Mouse (Mus musculus): ENCODE results near the gene Elmo2.

Gene Elmo2

GRCm38 (mm10) chr2:165256213-165256612 is 70.1 kb downstream of the Elmo2 start:
- no peak for DNase-seq (ENCODE audit: low read depth)

- DNase-seq (ENCODE audit: low read depth), result no peak
Measured at GRCm38 (mm10) chr2:165253867-165254266, 72.4 kb downstream of the Elmo2 start.

- no peak for DNase-seq (ENCODE audit: low read depth)
Measured at GRCm38 (mm10) chr2:165253269-165253668, 73.0 kb downstream of the Elmo2 start.

- no peak for DNase-seq (ENCODE audit: low read depth)
Measured at GRCm38 (mm10) chr2:165252801-165253200, 73.5 kb downstream of the Elmo2 start.

GRCm38 (mm10) chr2:165252381-165252780 is 73.9 kb downstream of the Elmo2 start:
- no peak for DNase-seq (ENCODE audit: low read depth)

- DNase-seq (ENCODE audit: low read depth), result no peak
Measured at GRCm38 (mm10) chr2:165250903-165251302, 75.4 kb downstream of the Elmo2 start.

- no peak for DNase-seq (ENCODE audit: low read depth)
Measured at GRCm38 (mm10) chr2:165248967-165249366, 77.3 kb downstream of the Elmo2 start.

GRCm38 (mm10) chr2:165246349-165246748 is 79.9 kb downstream of the Elmo2 start:
- DNase-seq (ENCODE audit: low read depth), result no peak

GRCm38 (mm10) chr2:165243122-165243720 is 83.1 kb downstream of the Elmo2 start:
- no peak for DNase-seq (ENCODE audit: low read depth)

- DNase-seq (ENCODE audit: low read depth), result no peak
Measured at GRCm38 (mm10) chr2:165242575-165242974, 83.7 kb downstream of the Elmo2 start.

GRCm38 (mm10) chr2:165241786-165242185 is 84.5 kb downstream of the Elmo2 start:
- DNase-seq (ENCODE audit: low read depth), result no peak

- no peak for DNase-seq (ENCODE audit: low read depth)
Measured at GRCm38 (mm10) chr2:165240371-165240770, 85.9 kb downstream of the Elmo2 start.

- no peak for DNase-seq (ENCODE audit: low read depth)
Measured at GRCm38 (mm10) chr2:165239533-165240144, 86.6 kb downstream of the Elmo2 start.

- no peak for DNase-seq (ENCODE audit: low read depth)
Measured at GRCm38 (mm10) chr2:165238416-165239145, 87.7 kb downstream of the Elmo2 start.

All from c-Kit-positive CD71-positive TER-119-negative erythroid progenitor cells, embryonic 14.5 days (primary cell).